Mouse (Mus musculus) stomach, postnatal 0 days (tissue): Measurements from ENCODE around the gene Csnk1e. TPM values are rescaled to one million over a fixed set of nuclear protein-coding genes. Genes with fewer than 3 reads are reported as not detected.

Source experiments
- ATAC-seq: fragments of 200-750 bp; cut with Nextera tagmentation; 2 replicates; pipeline ENCODE4 v1.8.0; 2017; ENCODE audit not compliant: low FRiP score, low TSS enrichment
- DNase-seq: peaks from one replicate; pipeline ENCODE4 v3.0.0-alpha.2; 2016; ENCODE audit warnings: low spot score
- H3K27ac ChIP-seq: fragments of 300-500 bp; sonication (generic); replicated peaks from 2 replicates; pipeline ENCODE4 v1.5.1; 2014; ENCODE audit warnings: mild to moderate bottlenecking, control low read depth
- H3K27me3 ChIP-seq: fragments of 300-500 bp; sonication (generic); 2 replicates; pipeline ENCODE4 v1.6.1; 2014; ENCODE audit warnings: low read length; ENCODE audit not compliant: control insufficient read depth, insufficient read depth
- H3K36me3 ChIP-seq: fragments of 300-500 bp; sonication (generic); 2 replicates; pipeline ENCODE4 v1.6.1; 2014; ENCODE audit warnings: low read length, mixed read lengths; ENCODE audit not compliant: control insufficient read depth, insufficient read depth
- H3K4me1 ChIP-seq: fragments of 300-500 bp; sonication (generic); replicated peaks from 2 replicates; pipeline ENCODE4 v1.6.1; 2014; ENCODE audit warnings: antibody characterized with exemption; ENCODE audit not compliant: control insufficient read depth, insufficient read depth
- H3K4me2 ChIP-seq: fragments of 300-500 bp; sonication (generic); replicated peaks from 2 replicates; pipeline ENCODE4 v1.6.1; 2014; ENCODE audit warnings: low read depth, mild to moderate bottlenecking, control low read depth, moderate library complexity
- H3K4me3 ChIP-seq: fragments of 300-500 bp; sonication (generic); 2 replicates; pipeline ENCODE4 v1.5.1; 2014; ENCODE audit warnings: low read depth, low read length, control low read depth
- H3K9ac ChIP-seq: fragments of 300-500 bp; sonication (generic); 2 replicates; pipeline ENCODE4 v1.6.1; 2014; ENCODE audit warnings: mild to moderate bottlenecking, low read length, control low read depth, mixed read lengths
- H3K9me3 ChIP-seq: fragments of 300-500 bp; sonication (generic); 2 replicates; pipeline ENCODE4 v1.6.1; 2016; ENCODE audit warnings: low read length; ENCODE audit not compliant: control insufficient read depth
- CTCF ChIP-seq: IDR thresholded peaks from 2 replicates; pipeline ENCODE4 v1.5.1; 2016; ENCODE audit warnings: antibody characterized with exemption, low read depth, mild to moderate bottlenecking, moderate library complexity
- EP300 ChIP-seq: optimal IDR thresholded peaks from 2 replicates; pipeline ENCODE3; 2016; ENCODE audit warnings: antibody characterized with exemption
- WGBS: fragments of 180-500 bp; shearing (Covaris S2); extraction: QIAGEN DNeasy Blood & Tissue Kit; methylation state at CpG from one replicate; pipeline ENCODE4 v1.1.7; 2014; 5-methylcytosine and 5-hydroxymethylcytosine counted together
- microRNA counts: library from miRNA; unstranded; fragments of <30 nt; microRNA quantifications from one replicate; lab custom pipeline; 2015
- microRNA-seq: library from miRNA; unstranded; fragments of <30 nt; microRNA quantifications from one replicate; pipeline ENCODE4, GENCODE M21; 2016
- polyA plus RNA-seq: library from polyadenylated mRNA; unstranded; fragments of >200 nt; fragmentation: Nextera tagmentation; extraction: Ambion mirVana; gene quantifications from 2 replicates; pipeline ENCODE4 v1.2.1, GENCODE M21; 2015

The Csnk1e gene
- polyA plus RNA-seq, 1 experiment from 2014 or later, result 44.8 TPM

DNA sequence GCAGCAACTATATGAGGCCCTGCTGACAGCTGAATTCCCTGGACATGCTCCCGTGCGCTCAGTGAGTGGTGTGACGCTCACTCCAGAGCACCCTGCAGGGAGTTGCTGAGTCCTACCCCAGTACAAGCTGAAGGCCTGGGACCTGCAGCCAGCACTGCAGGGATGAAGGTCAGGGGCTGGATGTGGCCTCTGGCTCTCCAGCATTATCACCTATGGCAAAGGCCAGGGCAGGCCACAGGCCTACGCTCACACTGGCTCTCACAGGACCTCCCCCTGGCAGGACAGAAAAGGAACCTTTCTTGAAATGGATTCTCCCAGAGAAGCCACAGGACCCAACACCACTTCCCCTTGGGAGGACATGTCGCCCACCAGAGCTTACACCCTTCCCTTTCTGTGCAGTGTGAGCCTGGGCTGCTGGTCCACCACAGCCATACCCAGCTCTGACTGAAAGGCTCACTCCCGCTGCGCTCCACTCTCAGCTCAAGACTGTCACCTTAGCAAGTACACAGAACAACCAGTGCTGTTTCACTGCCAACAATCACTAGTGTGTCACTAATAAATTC lies 85.0 kb downstream of the Csnk1e start:
- H3K36me3 ChIP-seq, result peaks cover 9% of the 10 kb centered on the region; the same call in 1 of the 2 replicates
- no peaks in the 10 kb centered on the region for H3K27me3 ChIP-seq
- no peak overlapping the region for H3K4me2 ChIP-seq
- no peak for ATAC-seq
- H3K4me3 ChIP-seq, result no peak overlapping the region
- peaks cover 19% of the 10 kb centered on the region for H3K4me1 ChIP-seq
- TF ChIP-seq EP300 (no peak), CTCF (no peak)
- DNase-seq, result no peak
- H3K9ac ChIP-seq, result peak overlapping the region; percentile 35; the same call in 1 of the 2 replicates
- peak overlapping the region; percentile 97 for H3K27ac ChIP-seq
- H3K9me3 ChIP-seq, result no peaks in the 10 kb centered on the region
- 78% methylated on average over 7 of the region's 7 CpGs for WGBS

DNA sequence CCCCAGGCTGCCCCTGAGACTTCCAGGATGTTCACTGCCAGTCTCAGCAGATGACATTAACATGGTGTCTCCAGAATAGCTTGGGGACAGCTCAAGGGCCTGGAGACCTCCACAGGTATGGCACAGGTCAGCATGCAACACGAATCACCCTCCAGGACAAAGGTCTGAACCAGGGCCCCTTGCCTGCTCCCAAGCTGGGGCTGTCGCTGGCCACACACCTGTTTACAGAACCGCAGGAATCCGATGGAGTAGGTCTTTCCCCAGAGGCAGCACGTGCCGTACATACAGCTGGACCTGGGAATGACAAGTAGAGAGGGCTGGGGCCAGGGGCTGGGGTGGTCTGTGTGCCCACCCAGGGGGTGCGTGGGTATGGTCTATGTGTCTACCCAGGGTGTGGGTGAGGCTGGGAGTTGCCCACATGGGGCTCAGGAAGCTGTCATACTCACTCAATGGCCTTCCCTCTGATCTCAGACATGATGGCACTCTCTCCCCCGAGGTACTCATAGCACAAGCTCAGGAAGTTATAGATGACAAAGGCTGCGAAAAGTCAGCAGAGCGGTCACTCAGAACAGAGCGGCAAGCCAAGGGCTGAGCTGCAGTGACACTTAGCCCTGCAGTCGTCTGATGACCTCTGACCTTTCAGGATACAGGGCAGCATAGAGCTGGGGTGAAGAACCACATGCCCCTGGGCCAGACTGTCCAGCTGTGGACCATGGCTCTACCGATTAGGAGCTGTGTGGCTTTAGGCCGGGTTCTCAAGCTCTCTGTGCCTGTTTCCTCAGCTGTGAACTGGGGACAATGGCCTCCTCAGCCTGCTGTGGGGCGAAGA lies 85.7 kb downstream of the Csnk1e start:
- TF ChIP-seq CTCF, result no peak
- no peak for TF ChIP-seq EP300
- H3K36me3 ChIP-seq, result peaks cover 9% of the 10 kb centered on the region; the same call in 1 of the 2 replicates
- WGBS, result 58% methylated on average over 15 of the region's 15 CpGs
- peak overlapping the region; percentile 97 for H3K27ac ChIP-seq
- no peak overlapping the region for H3K4me3 ChIP-seq
- peaks cover 19% of the 10 kb centered on the region for H3K4me1 ChIP-seq
- peak overlapping the region; percentile 35; the same call in 1 of the 2 replicates for H3K9ac ChIP-seq
- peak; percentile 55 for DNase-seq
- no peaks in the 10 kb centered on the region for H3K9me3 ChIP-seq
- peak; percentile 2; the same call in 1 of the 2 replicates for ATAC-seq
- H3K27me3 ChIP-seq, result no peaks in the 10 kb centered on the region
- H3K4me2 ChIP-seq, result no peak overlapping the region

DNA sequence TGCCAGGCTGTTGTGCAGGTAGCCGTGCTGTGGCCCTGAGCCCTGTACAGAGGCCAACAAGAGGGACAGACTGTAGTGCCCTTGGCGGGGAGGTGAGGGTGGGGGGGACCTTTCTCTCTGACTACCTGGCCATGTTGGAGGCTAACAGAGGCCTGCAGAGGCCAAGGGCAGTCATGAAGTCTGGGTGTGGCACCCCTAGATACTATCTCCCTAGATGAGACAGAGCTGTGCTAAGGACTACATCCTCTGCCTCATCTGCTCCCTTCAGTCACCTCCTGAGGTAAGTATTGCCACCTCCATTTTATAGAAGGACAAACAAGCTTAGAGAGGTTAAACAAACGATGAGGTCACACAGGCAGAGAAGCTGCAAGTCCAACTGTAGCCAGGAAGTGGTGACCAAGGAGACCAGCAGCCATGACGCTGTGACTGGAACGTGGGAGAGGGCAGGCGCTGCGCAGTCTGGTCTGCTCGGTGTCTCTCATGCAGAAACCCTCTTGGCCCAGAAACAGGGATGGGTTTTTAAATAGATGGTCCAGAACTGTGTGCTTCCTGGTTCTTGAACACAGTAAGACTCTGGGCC lies 86.4 kb downstream of the Csnk1e start:
- Histone ChIP-seq H3K9me3 (no peaks in the 10 kb centered on the region), H3K27ac (peak overlapping the region; percentile 97), H3K4me3 (no peak overlapping the region), H3K9ac (peak overlapping the region; percentile 54), H3K36me3 (peaks cover 14% of the 10 kb centered on the region; the same call in 1 of the 2 replicates), H3K4me1 (peaks cover 19% of the 10 kb centered on the region), H3K4me2 (peak overlapping the region; percentile 36), H3K27me3 (no peaks in the 10 kb centered on the region)
- WGBS, result 46% methylated on average over 8 of the region's 8 CpGs
- DNase-seq (peak; percentile 74), ATAC-seq (peak; percentile 78)
- TF ChIP-seq EP300 (no peak), CTCF (no peak)

DNA sequence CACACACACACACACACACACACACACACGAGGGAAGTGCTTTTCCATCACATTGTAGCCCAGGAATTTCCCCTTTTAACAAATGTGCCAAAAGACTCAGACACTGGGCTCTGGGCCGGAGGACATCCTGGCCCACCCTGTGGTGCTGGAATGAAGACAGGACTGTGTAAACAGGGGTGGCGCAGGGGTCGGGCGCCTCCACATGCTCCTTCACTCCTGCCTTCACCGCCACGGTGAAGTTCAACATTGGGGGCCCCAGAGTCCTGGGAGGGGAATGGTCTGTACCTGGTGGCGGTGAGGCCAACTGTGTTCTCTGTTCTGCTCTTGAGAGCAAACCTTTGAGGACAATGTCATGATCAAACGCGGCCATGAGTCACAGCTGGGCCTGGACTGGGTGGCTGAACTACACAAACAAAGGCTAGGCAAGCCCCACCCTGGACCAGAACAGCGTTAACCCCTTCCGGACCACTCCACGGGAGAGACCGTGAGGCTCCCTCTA lies 87.0 kb downstream of the Csnk1e start:
- peaks cover 15% of the 10 kb centered on the region; the same call in 1 of the 2 replicates for H3K36me3 ChIP-seq
- peak overlapping the region; percentile 54 for H3K9ac ChIP-seq
- ATAC-seq (peak; percentile 95), DNase-seq (peak; percentile 96)
- WGBS, result 8% methylated on average over 14 of the region's 14 CpGs
- no peaks in the 10 kb centered on the region for H3K27me3 ChIP-seq
- no peaks in the 10 kb centered on the region for H3K9me3 ChIP-seq
- TF ChIP-seq EP300 (no peak), CTCF (peak; percentile 29; the same call in 1 of the 2 replicates)
- H3K4me1 ChIP-seq, result peaks cover 19% of the 10 kb centered on the region
- H3K27ac ChIP-seq, result peak overlapping the region; percentile 97
- peak overlapping the region; percentile 36 for H3K4me2 ChIP-seq
- no peak overlapping the region for H3K4me3 ChIP-seq

MicroRNAs encoded within 50 kb of the gene (microRNA counts, 519-probe panel; counts per million panel counts)
- not detected for microRNA mmu-miR-1943 (lab: Ali Mortazavi, UCI)

Small RNA genes lying within 50 kb of the gene (microRNA-seq; reads per million reads assigned to microRNA genes)
- not detected for gene Gm44302
- 3.2 reads per million, percentile 1 among the genes with 10 or more reads in this experiment for gene Mir1943

Other genes with a start within 250 kb of the Csnk1e start
- 25.7 and 26.7 TPM in 2 replicates for gene Pick1, start 226.4 kb downstream of the Csnk1e start, polyA plus RNA-seq
- 0.23 and 0.27 TPM in 2 replicates for gene Gm49486, start 226.2 kb downstream of the Csnk1e start, polyA plus RNA-seq
- gene Slc16a8, start 200.8 kb downstream of the Csnk1e start, polyA plus RNA-seq, result 0.10 and 0.12 TPM in 2 replicates
- 4.1 and 4.9 TPM in 2 replicates for gene Baiap2l2, start 170.0 kb downstream of the Csnk1e start, polyA plus RNA-seq
- gene Pla2g6, start 127.2 kb downstream of the Csnk1e start, polyA plus RNA-seq, result 8.8 and 9.4 TPM in 2 replicates
- 11.4 and 11.9 TPM in 2 replicates for gene Maff, start 108.9 kb downstream of the Csnk1e start, polyA plus RNA-seq
- gene Tmem184b, start 52.0 kb downstream of the Csnk1e start, polyA plus RNA-seq, result 21.2 and 22.3 TPM in 2 replicates
- not detected in 2 replicates for gene Kcnj4, start 49.7 kb upstream of the Csnk1e start, polyA plus RNA-seq
- gene Kdelr3, start 60.8 kb upstream of the Csnk1e start, polyA plus RNA-seq, result 65.8 and 81.7 TPM in 2 replicates
- 15.5 and 17.1 TPM in 2 replicates for gene Ddx17, start 91.2 kb upstream of the Csnk1e start, polyA plus RNA-seq
- gene Dmc1, start 149.5 kb upstream of the Csnk1e start, polyA plus RNA-seq, result 1.6 and 1.7 TPM in 2 replicates
- gene Fam227a, start 203.4 kb upstream of the Csnk1e start, polyA plus RNA-seq, result 0.29 and 0.41 TPM in 2 replicates
- 30.2 and 31.2 TPM in 2 replicates for gene Cby1, start 203.6 kb upstream of the Csnk1e start, polyA plus RNA-seq
- gene Tomm22, start 215.3 kb upstream of the Csnk1e start, polyA plus RNA-seq, result 186 and 196 TPM in 2 replicates
- gene Josd1, start 232.4 kb upstream of the Csnk1e start, polyA plus RNA-seq, result 11.7 and 13.4 TPM in 2 replicates
- 13.3 and 17.1 TPM in 2 replicates for gene Gtpbp1, start 235.3 kb upstream of the Csnk1e start, polyA plus RNA-seq